Mouse (Mus musculus): ENCODE data around the gene Akap10.

- no peak for TF ChIP-seq GATA1 (IDR thresholded peaks at IDR 0.05; ENCODE audit: low read length)
- TF ChIP-seq TAL1 (IDR thresholded peaks at IDR 0.05; ENCODE audit: low read length) = no peak
Observed at GRCm38 (mm10) chr11:61854988-61855411, 75.1 kb downstream of the Akap10 start, which contains the start of gene Ulk2.
